Mouse (Mus musculus): ENCODE measurements around the gene Robo4. TPM values are rescaled to one million over a fixed set of nuclear protein-coding genes. Genes with fewer than 3 reads are reported as not detected.

Robo4 gene
- not detected for polyA plus RNA-seq (2012; fragmentation: generic; extraction: Trizol)

GRCm38 (mm10) chr9:37401802-37402201, at the start of gene Robo4:
Gene Robo4 (plus strand): TSS chr9:37401897.

GRCm38 (mm10) chr9:37367301-37368080, 34.2 kb upstream of the Robo4 start, which contains the start of gene Hepacam:
Gene Hepacam (plus strand): TSS chr9:37367351.

GRCm38 (mm10) chr9:37432720-37433421, 31.2 kb downstream of the Robo4 start, which contains the start of gene Robo3:
Gene Robo3 (minus strand): TSS chr9:37433246.

Other genes with a start within 250 kb of the Robo4 start
- gene Tmem218, start 193.7 kb upstream of the Robo4 start, polyA plus RNA-seq (2012; fragmentation: generic; extraction: Trizol) = 10 to 100 TPM in 1 of 2 experiments, 1 to 10 TPM in 1; 1.6 to 13.5 TPM
- gene Slc37a2, start 146.2 kb upstream of the Robo4 start, polyA plus RNA-seq (2012; fragmentation: generic; extraction: Trizol) = under 1 TPM; 0.35 to 0.39 TPM
- under 1 TPM; 0.12 to 0.51 TPM for gene Ccdc15, start 53.5 kb upstream of the Robo4 start, polyA plus RNA-seq (2012; fragmentation: generic; extraction: Trizol)
- not detected for gene Hepacam, start 34.5 kb upstream of the Robo4 start, polyA plus RNA-seq (2012; fragmentation: generic; extraction: Trizol)
- under 1 TPM; 0.04 to 0.28 TPM for gene Robo3, start 31.3 kb downstream of the Robo4 start, polyA plus RNA-seq (2012; fragmentation: generic; extraction: Trizol)
- gene Msantd2, start 87.4 kb downstream of the Robo4 start, polyA plus RNA-seq (2012; fragmentation: generic; extraction: Trizol) = 1 to 10 TPM in 1 of 2 experiments, under 1 TPM in 1; 0.94 to 7.4 TPM
- under 1 TPM; 0.01 to 0.08 TPM for gene Esam, start 126.2 kb downstream of the Robo4 start, polyA plus RNA-seq (2012; fragmentation: generic; extraction: Trizol)
- not detected for gene Vsig2, start 137.4 kb downstream of the Robo4 start, polyA plus RNA-seq (2012; fragmentation: generic; extraction: Trizol)
- gene Nrgn, start 151.0 kb downstream of the Robo4 start, polyA plus RNA-seq (2012; fragmentation: generic; extraction: Trizol) = under 1 TPM; 0.14 to 0.67 TPM
- gene Siae, start 153.8 kb downstream of the Robo4 start, polyA plus RNA-seq (2012; fragmentation: generic; extraction: Trizol) = 10 to 100 TPM in 1 of 2 experiments, under 1 TPM in 1; 0.94 to 11.9 TPM
- gene Spa17, start 211.8 kb downstream of the Robo4 start, polyA plus RNA-seq (2012; fragmentation: generic; extraction: Trizol) = 1 to 10 TPM; 2.4 to 9.2 TPM

All from C3H10T1/2 (cell line).